Mouse (Mus musculus) neural tube, embryonic 13.5 days (tissue): ENCODE results near the gene Nudt9. TPM values are rescaled to one million over a fixed set of nuclear protein-coding genes. Genes with fewer than 3 reads are reported as not detected.
"Not testable (repeated sequence)": the region's sequence is repeated elsewhere in the genome, so short reads cannot be mapped to it uniquely, and the experiment has no call there.

Source experiments
- ATAC-seq: fragments of 200-750 bp; cut with Nextera tagmentation; 2 replicates; pipeline ENCODE4 v1.8.0; 2017; ENCODE audit warnings: low read depth, mild to moderate bottlenecking, moderate TSS enrichment, moderate library complexity
- H3K27ac ChIP-seq: fragments of 300-500 bp; sonication (generic); replicated peaks from 2 replicates; pipeline ENCODE4 v1.5.1; 2015; ENCODE audit warnings: moderate library complexity, mild to moderate bottlenecking, inconsistent platforms
- H3K27me3 ChIP-seq: fragments of 300-500 bp; sonication (generic); 2 replicates; pipeline ENCODE4 v1.6.1; 2015; ENCODE audit warnings: mild to moderate bottlenecking, inconsistent platforms
- H3K36me3 ChIP-seq: fragments of 300-500 bp; sonication (generic); 2 replicates; pipeline ENCODE4 v1.6.1; 2015; ENCODE audit warnings: mild to moderate bottlenecking, inconsistent platforms
- H3K4me1 ChIP-seq: fragments of 300-500 bp; sonication (generic); replicated peaks from 2 replicates; pipeline ENCODE4 v1.6.1; 2015; ENCODE audit warnings: inconsistent platforms
- H3K4me2 ChIP-seq: fragments of 300-500 bp; sonication (generic); 2 replicates; pipeline ENCODE4 v1.6.1; 2015; ENCODE audit warnings: inconsistent platforms, mild to moderate bottlenecking, moderate library complexity
- H3K4me3 ChIP-seq: fragments of 300-500 bp; sonication (generic); 2 replicates; pipeline ENCODE4 v1.5.1; 2015; ENCODE audit warnings: mild to moderate bottlenecking, inconsistent platforms
- H3K9ac ChIP-seq: fragments of 300-500 bp; sonication (generic); 2 replicates; pipeline ENCODE4 v1.6.1; 2015; ENCODE audit warnings: moderate library complexity, mild to moderate bottlenecking, inconsistent platforms
- H3K9me3 ChIP-seq: fragments of 300-500 bp; sonication (generic); 2 replicates; pipeline ENCODE4 v1.6.1; 2016; ENCODE audit warnings: inconsistent platforms
- WGBS: fragments of 180-500 bp; shearing (Covaris S2); methylation state at CpG from one replicate; pipeline ENCODE4 v1.1.7; 2015; 5-methylcytosine and 5-hydroxymethylcytosine counted together
- polyA plus RNA-seq: library from polyadenylated mRNA; unstranded; fragments of >200 nt; fragmentation: Nextera tagmentation; extraction: Ambion mirVana; gene quantifications from 2 replicates; pipeline ENCODE4 v1.2.1, GENCODE M21; 2015

The Nudt9 gene
- polyA plus RNA-seq, 1 experiment from 2014 or later, result 76.2 TPM

DNA sequence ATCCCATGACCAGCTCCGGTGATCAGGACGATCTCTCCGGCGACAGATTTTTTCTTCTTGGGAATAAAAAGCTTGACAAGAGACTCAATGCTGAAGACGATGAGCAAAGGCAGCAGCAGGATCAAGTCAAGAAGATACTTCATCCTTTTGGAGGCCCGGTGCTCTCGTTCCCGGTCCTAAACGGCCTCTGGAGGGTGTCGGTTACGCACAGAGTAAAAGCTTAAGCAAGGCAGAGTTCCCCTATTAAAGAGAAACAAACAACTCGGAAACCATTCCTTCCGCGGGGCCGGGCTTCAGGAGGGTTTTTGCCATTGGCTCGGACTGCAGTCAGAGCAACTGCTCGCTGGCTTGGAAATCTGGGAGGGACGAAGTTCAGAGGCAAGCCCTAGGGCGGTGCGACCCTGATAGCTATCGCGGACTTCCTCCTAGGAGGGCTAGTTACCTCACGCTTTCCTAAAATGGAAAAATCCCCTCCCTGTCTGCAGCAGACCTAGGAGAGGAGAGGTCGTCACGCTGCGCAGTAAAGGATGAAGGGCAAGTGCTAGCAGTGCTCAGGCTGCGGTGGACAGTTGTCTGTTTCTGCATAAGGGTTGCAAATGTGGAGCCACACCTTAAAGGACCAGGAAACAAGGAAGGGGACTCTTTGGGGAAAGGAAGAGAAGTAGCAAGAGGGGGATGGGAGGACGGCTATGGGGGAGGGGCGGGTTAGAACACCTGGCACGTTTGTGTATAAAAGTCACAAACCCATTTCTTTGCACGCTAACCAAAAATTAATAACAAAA lies 24.3 kb upstream of the Nudt9 start, which contains the start of gene Hsd17b11:
Hsd17b11 (minus strand) TSS at position 323 of the 782 bp plus-strand sequence.
- peak within 1 kb of the TSS; percentile 70 for H3K9ac ChIP-seq
- peak; percentile 71 for ATAC-seq
- peaks cover 17% of the 10 kb centered on the region for H3K4me1 ChIP-seq
- no peaks in the 10 kb centered on the region for H3K36me3 ChIP-seq
- H3K4me3 ChIP-seq, result peak within 1 kb of the TSS; percentile 48
- H3K27ac ChIP-seq, result peak within 1 kb of the TSS; percentile 52; the same call in 1 of the 2 replicates
- H3K27me3 ChIP-seq, result peaks cover 18% of the 10 kb centered on the region
- WGBS, result under 1% methylated on average over 31 of the region's 31 CpGs
- H3K4me2 ChIP-seq, result peak within 1 kb of the TSS; percentile 85
- no peaks in the 10 kb centered on the region for H3K9me3 ChIP-seq

DNA sequence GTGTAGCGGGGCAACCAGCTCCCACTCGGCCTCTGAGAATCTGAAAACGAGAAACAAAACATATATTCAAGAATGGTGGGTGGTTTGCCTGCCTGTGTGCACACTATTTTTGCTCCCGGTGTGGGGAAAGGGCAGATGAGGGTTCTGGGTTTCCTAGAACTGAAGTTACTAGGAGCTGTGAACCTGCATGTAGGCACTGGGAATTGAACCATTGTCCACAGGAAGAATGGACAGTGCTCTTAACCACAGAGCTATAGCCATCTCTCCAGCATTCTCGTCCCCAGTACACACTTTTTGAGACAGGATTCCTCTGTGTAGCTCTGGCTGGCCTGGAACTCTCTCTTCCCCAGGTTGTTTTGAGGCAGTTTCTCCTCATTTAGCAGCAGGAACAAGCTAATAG lies 23.5 kb upstream of the Nudt9 start:
- H3K9ac ChIP-seq, result peak overlapping the region; percentile 70; the same call in 1 of the 2 replicates
- H3K27ac ChIP-seq, result no peak overlapping the region
- peak overlapping the region; percentile 85 for H3K4me2 ChIP-seq
- peaks cover 17% of the 10 kb centered on the region for H3K4me1 ChIP-seq
- H3K9me3 ChIP-seq, result no peaks in the 10 kb centered on the region
- no peaks in the 10 kb centered on the region for H3K36me3 ChIP-seq
- peaks cover 18% of the 10 kb centered on the region for H3K27me3 ChIP-seq
- no peak for ATAC-seq
- 26% methylated on average over 5 of the region's 5 CpGs for WGBS
- H3K4me3 ChIP-seq, result peak overlapping the region; percentile 48

DNA sequence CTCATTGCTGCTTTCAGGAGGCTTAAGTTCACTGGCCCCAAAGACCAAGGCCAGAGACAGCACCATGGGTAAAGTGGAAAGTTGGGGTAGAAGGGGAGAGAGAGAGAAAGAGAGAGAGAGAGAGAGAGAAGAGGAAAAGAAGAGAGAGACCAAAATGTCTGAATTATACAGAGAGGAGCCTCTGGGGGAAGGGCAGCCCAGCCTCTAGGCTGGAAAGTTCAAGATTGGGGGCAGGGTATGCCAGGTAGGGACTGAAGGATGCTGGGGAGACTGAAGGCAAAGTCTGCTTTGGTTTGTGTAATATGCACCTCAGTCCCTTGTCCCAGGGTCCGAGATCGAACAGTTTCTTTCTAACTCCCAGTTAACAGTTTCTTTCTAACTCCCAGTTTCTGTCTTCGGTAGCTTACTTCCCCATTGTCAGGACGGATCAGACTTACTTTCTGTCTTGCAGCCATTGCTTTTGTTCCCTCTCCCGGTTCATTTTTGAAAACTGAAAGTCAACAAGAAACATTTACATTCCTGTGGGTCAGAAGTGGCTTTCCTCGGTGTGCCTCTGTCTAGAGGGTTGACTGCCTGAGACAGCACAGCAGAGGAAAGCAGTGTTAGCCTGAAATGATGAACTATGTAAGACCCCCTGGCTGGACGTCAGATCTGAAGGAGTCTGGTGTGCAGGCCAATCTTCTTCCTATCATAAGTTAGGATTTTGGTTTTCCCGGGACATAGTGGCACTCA lies 22.7 kb upstream of the Nudt9 start:
- no peak for ATAC-seq
- no peak overlapping the region for H3K9ac ChIP-seq
- no peaks in the 10 kb centered on the region for H3K36me3 ChIP-seq
- H3K4me3 ChIP-seq, result no peak overlapping the region
- 76% methylated on average over 8 of the region's 8 CpGs for WGBS
- H3K4me2 ChIP-seq, result no peak overlapping the region
- peaks cover 17% of the 10 kb centered on the region for H3K4me1 ChIP-seq
- H3K27ac ChIP-seq, result no peak overlapping the region
- peaks cover 18% of the 10 kb centered on the region for H3K27me3 ChIP-seq
- no peaks in the 10 kb centered on the region for H3K9me3 ChIP-seq

DNA sequence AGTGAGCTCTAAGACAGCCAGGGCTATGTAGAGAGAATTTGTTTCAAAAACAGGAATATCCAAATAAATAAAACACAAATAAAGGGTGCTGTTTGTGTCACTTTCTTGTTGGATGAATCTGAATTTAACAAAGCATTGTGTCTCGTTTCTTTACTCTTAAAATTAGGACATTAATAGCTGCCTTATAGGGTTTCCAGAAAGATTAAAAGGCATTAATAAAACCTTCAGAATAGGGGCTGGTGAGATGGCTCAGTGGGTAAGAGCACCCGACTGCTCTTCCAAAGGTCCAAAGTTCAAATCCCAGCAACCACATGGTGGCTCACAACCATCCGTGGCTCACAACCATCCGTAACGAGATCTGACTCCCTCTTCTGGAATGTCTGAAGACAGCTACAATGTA lies 21.9 kb upstream of the Nudt9 start:
- not testable (repeated sequence) for H3K9me3 ChIP-seq, H3K36me3 ChIP-seq, H3K4me2 ChIP-seq, ATAC-seq, H3K4me3 ChIP-seq, H3K9ac ChIP-seq, H3K27ac ChIP-seq
- WGBS, result 87% methylated on average over 5 of the region's 5 CpGs
- Histone ChIP-seq H3K4me1 (peaks cover 17% of the 10 kb centered on the region), H3K27me3 (peaks cover 18% of the 10 kb centered on the region)

DNA sequence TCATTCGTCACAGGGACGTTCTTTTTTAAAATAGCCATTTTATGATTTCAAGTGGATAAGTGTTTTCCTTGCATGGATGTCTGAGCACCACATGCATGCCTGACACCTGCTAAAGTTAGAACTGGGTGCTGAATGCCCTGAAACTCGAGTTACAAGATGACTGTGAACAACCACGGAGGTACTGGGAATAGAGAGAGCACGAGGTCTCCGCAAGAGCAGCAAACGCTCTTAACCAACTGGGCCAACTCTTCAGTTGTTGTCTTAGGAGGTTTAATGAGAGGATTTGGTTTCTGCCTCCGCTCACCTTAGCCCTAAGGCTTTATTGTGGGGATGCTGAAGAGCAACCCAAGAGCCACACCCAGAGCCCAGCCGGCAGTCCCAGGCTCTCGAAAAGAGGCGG lies 21.3 kb upstream of the Nudt9 start:
- WGBS, result 71% methylated on average over 11 of the region's 11 CpGs
- Histone ChIP-seq H3K4me1 (peaks cover 17% of the 10 kb centered on the region), H3K36me3 (no peaks in the 10 kb centered on the region), H3K9me3 (no peaks in the 10 kb centered on the region), H3K4me2 (no peak overlapping the region), H3K4me3 (no peak overlapping the region), H3K27ac (no peak overlapping the region), H3K9ac (no peak overlapping the region), H3K27me3 (peaks cover 18% of the 10 kb centered on the region)
- ATAC-seq, result no peak

DNA sequence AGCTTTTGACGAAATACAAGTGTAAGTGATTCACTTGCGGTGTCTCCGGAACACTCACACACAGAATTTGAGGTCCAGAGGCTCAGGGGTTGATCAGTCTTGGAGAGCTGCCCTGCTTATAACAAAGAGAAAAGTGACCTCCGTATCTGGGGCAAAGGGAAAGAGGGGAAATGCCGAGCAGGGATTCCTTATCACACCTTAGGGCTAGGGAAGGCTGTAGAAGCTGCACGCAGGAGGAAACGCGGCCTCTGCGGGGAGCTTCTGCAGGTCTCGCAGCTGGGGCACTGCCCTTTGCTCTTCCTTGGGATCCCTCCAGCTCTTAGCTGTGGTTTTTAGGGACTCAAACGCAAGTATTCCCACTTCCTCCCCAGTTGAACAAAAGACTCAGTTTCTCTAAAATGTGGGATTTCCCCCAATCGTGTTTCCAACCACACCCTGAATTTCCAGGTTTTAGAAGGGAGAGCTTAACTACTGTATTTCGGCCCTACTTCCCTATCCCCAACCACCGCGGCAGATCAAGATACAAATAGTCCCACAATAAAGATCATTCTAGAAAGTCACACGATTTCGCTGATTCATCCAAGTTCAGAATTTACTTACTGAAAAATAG lies 20.8 kb upstream of the Nudt9 start:
- Histone ChIP-seq H3K4me3 (no peak overlapping the region), H3K27ac (no peak overlapping the region), H3K4me1 (peaks cover 17% of the 10 kb centered on the region), H3K9me3 (no peaks in the 10 kb centered on the region), H3K9ac (no peak overlapping the region), H3K27me3 (peaks cover 18% of the 10 kb centered on the region), H3K4me2 (no peak overlapping the region), H3K36me3 (no peaks in the 10 kb centered on the region)
- WGBS, result 49% methylated on average over 17 of the region's 17 CpGs
- no peak for ATAC-seq

DNA sequence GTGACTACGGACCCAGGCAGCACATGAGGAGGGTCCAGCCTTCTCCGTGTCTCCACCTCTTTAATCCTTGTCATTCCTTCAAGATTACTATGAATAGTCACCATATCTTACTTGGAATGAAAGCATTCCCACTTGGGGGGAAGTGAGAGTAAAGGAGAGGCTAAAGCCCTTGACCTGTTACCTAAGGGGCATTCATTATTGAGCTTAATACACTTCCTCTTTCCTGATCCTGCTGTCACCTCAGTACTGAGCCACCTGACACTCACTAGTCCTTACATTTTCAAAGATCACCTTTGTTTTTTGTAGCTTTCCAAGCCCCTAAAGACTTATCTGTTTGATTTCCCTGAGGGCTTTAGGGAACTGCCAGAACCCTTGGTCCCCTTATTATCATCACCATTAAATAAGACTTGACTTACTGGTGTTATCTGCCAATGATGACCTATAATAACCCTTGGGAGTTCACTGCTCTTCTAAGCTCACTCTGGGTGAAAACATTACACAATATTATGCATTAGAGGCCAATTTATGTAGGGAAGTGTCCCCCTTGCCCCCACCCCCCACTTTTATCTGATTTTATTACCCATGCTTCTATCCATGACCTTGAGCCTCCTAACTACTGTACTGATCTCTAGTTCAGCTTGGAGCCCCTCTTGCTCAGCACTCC lies 13.5 kb upstream of the Nudt9 start:
- no peaks in the 10 kb centered on the region for H3K9me3 ChIP-seq
- H3K36me3 ChIP-seq, result no peaks in the 10 kb centered on the region
- 89% methylated on average over 2 of the region's 2 CpGs for WGBS
- H3K27me3 ChIP-seq, result no peaks in the 10 kb centered on the region
- H3K4me1 ChIP-seq, result no peaks in the 10 kb centered on the region
- H3K27ac ChIP-seq, result no peak overlapping the region
- H3K4me2 ChIP-seq, result no peak overlapping the region
- no peak overlapping the region for H3K4me3 ChIP-seq
- no peak for ATAC-seq
- H3K9ac ChIP-seq, result no peak overlapping the region

DNA sequence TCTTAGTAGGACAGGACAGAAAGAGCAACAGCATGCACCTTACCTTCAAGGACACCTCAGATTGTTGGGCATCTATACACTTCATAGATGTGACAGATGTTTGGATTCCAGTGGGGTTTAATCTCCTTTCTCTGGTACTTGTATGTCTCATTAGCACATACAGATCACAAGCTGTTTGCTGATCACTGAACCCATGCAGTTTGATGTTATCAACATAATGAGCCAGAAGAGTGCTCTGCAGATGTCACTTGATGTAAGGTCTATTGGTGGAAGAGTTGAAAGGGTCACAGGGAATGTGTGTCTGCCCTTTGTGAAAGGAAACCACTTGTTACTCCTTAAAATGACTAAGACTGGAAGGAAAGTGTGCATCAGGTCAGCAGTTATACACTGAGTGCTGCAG lies 11.0 kb upstream of the Nudt9 start:
- H3K4me3 ChIP-seq, result no peak overlapping the region
- ATAC-seq, result no peak
- no peaks in the 10 kb centered on the region for H3K9me3 ChIP-seq
- H3K4me1 ChIP-seq, result no peaks in the 10 kb centered on the region
- no peak overlapping the region for H3K27ac ChIP-seq
- no peak overlapping the region for H3K9ac ChIP-seq
- no peaks in the 10 kb centered on the region for H3K27me3 ChIP-seq
- no peaks in the 10 kb centered on the region for H3K36me3 ChIP-seq
- no peak overlapping the region for H3K4me2 ChIP-seq

DNA sequence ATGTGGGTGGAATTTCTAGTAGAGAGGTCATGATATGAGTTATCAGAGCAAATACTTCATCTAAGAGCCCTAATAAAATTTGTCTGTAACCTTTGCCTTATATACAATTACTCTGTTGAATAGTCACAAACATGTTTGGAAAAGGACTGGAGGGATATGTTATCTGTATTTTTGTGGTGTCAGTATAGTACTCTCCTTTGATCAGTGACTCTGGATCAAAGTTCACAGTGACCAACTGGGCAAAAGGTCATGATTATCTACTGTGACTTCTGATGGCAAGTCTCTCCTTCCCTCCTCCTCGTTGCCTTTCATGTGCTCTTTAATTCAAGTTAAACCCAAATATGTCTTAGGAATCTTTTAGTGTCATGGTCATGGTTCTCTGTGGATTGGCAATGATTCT lies 10.3 kb upstream of the Nudt9 start:
- no peak overlapping the region for H3K27ac ChIP-seq
- H3K27me3 ChIP-seq, result no peaks in the 10 kb centered on the region
- ATAC-seq, result no peak
- H3K36me3 ChIP-seq, result no peaks in the 10 kb centered on the region
- H3K4me1 ChIP-seq, result no peaks in the 10 kb centered on the region
- H3K9me3 ChIP-seq, result no peaks in the 10 kb centered on the region
- no peak overlapping the region for H3K9ac ChIP-seq
- WGBS, result 70% methylated on average over 1 of the region's 1 CpGs
- no peak overlapping the region for H3K4me2 ChIP-seq
- H3K4me3 ChIP-seq, result no peak overlapping the region

DNA sequence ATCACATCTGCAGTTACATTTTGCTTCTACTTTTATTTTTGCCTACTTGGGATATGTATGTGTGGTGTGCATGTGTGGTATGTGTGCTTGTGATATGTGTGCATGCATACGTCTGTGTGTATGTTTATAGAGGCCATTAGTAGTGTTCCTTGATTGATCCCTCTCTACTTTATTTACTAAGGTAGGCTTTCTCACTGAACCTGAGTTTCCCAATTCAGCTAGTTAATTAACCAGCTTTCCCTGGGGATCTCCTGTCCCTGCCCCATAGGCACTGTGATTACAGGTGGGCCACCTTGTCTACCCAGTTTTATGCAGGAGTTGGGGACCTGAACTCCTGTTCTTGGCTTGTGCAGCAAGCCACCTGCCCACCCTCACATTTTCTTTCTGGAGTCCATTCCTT lies 9.4 kb upstream of the Nudt9 start:
- Histone ChIP-seq H3K9me3 (no peaks in the 10 kb centered on the region), H3K4me1 (no peaks in the 10 kb centered on the region), H3K4me3 (no peak overlapping the region), H3K27me3 (no peaks in the 10 kb centered on the region), H3K9ac (no peak overlapping the region), H3K27ac (no peak overlapping the region), H3K4me2 (no peak overlapping the region), H3K36me3 (no peaks in the 10 kb centered on the region)
- WGBS, result 86% methylated on average over 1 of the region's 1 CpGs
- no peak for ATAC-seq

DNA sequence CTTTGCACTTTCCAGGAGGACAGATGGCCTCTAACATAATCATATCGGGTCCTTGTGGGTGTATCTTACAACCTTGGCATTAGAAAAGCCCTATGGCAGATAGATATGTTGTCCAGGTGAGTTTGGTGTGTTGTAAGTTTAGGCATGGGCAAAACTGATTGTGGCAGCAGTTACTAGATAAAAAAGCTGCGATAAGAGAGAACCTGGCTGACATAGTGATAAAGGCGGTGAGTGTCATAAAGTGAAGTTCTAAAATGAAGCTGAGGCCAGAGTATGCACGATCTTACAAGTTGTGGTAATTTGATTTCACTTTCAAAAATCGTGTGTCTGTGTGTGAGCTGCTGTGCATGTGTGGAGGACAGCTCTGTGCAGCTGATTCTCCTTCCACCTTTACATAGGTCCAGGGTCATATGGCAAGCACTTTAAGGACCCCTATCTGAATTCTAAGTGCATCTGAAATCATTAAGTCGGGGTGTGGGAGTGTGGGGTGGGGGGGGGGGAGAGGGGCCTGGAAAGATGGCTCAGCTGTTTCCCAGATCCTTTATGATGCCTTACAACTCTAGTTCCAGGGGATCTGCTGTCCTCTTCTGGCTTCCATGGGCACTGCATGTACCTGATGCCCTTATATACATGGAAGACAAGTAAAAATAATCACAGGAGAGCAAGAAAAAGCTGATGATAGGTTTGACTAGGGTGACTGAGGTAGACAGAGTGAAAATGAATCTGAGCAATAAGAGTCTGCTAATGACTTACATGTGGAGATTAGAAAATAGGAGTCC lies 6.8 kb upstream of the Nudt9 start:
- 70% methylated on average over 6 of the region's 6 CpGs for WGBS
- Histone ChIP-seq H3K4me2 (no peak overlapping the region), H3K36me3 (no peaks in the 10 kb centered on the region), H3K4me1 (no peaks in the 10 kb centered on the region), H3K4me3 (no peak overlapping the region), H3K9ac (no peak overlapping the region), H3K27me3 (no peaks in the 10 kb centered on the region), H3K27ac (no peak overlapping the region), H3K9me3 (no peaks in the 10 kb centered on the region)
- peak; percentile 53 for ATAC-seq
